Mouse (Mus musculus): Measurements from ENCODE around the gene Nlrp9a.
"Not testable (repeated sequence)": the region's sequence is repeated elsewhere in the genome, so short reads cannot be mapped to it uniquely, and the experiment has no call there.

Nlrp9a gene

DNA sequence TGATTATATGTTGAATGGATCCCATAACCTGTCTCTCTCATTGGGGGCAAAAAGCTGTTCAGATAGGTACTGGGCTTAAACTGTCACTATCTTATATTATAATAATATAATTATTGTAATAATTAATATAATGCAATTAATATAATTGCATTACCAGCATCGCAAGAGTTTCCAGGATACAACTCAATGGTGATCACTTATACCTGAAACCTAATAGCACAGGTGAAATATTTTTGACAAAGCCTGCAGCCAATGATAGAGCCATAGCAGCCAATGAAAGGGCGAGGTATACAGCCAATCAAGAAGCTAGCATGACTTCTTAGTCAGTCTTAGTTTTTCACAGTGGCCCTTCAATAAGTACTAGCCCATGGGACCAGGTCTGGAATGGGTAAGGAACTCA lies at the start of gene Nlrp9a:
Gene Nlrp9a (plus strand): TSS at position 301 of the 400 bp plus-strand sequence.
- in situ Hi-C loops (cut with MboI; ENCODE audit: unreplicated experiment in 2 of 2), result not testable (repeated sequence)

DNA sequence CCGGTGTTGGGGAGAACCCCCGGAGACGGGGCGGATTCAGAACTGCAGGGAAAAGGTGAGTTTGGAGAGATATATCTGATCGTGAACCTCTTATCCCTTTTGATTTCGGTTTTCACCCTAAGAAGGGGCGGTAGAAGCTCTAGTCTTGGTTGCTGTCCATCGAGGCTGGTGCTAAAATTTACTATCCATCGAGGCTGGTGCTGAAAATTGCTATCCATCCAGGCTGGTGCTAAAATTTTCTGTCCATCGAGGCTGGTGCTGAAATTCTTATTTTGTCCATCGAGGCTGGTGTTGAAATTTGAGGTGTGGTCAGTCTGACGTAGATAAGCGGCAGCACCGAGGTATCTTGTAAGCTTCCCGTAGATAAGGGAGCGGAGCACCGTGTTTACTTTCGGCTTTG lies 45.3 kb upstream of the Nlrp9a start:
- in situ Hi-C loops (cut with MboI; ENCODE audit: unreplicated experiment in 2 of 2), result not testable (repeated sequence)

- in situ Hi-C loops (cut with MboI; ENCODE audit: unreplicated experiment in 2 of 2), result no loop called here
Observed at GRCm38 (mm10) chr7:26589077-26589476, 54.3 kb downstream of the Nlrp9a start.

DNA sequence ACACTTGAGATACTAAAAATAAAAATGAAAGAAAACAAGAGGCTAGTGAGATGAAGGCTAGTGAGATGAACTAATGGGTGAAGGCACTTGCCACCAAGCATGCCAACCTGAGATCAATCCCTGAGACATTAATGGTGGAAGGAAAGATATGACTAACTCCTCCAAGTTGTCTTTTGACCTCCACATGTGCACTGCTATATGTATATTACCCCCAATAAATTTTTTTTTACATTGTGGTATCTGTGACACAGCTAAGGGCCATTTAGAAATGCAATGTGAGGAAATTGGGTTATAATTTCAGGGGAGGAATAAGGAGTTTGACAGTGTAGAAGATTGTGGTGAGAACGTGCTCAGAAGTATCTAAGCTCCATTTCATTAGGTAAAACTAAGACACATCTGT lies 55.0 kb downstream of the Nlrp9a start:
- in situ Hi-C loops (cut with MboI; ENCODE audit: unreplicated experiment in 2 of 2), result no loop called here

DNA sequence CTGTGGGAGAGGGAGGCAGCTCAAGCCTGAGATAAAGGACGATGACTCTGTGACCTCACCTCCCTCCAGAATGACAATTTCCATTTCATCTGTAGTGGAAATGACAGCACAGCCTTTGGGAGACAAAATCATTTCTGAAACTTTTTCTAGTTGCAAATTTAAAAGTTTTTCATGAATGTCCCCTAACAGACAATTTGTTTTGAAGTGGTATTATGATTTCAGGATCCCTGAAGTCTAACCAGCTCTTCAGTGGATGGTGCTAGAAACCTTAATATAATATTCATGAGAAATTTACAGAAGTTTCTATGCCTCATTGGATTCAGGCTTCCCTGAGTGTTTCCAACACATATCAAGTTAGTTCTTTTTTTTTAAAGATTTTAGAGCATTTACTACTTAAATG lies 83.5 kb downstream of the Nlrp9a start, which contains the start of gene Vmn1r185:
Gene Vmn1r185 (minus strand): TSS at position 101 of the 400 bp plus-strand sequence.
- in situ Hi-C loops (cut with MboI; ENCODE audit: unreplicated experiment in 2 of 2), result not testable (repeated sequence)

Data from v-Abl transformed pro-B cells (cell line).